Mouse (Mus musculus) embryonic facial prominence, embryonic 14.5 days (tissue): ENCODE data around the gene Vmn1r57. TPM values are rescaled to one million over a fixed set of nuclear protein-coding genes. Genes with fewer than 3 reads are reported as not detected.
"Not testable (repeated sequence)": the region's sequence is repeated elsewhere in the genome, so short reads cannot be mapped to it uniquely, and the experiment has no call there.

Experiments used
- ATAC-seq: fragments of 200-750 bp; cut with Nextera tagmentation; 2 replicates; pipeline ENCODE4 v1.8.0; 2017; ENCODE audit warnings: low read depth, moderate number of reproducible peaks, moderate TSS enrichment
- DNase-seq: peaks from one replicate; pipeline ENCODE4 v3.0.0-alpha.2; 2015; ENCODE audit warnings: low spot score
- H3K27ac ChIP-seq: fragments of 300-500 bp; sonication (generic); replicated peaks from 2 replicates; pipeline ENCODE4 v1.5.1; 2014; ENCODE audit warnings: low read depth, mild to moderate bottlenecking, low read length, moderate library complexity
- H3K27me3 ChIP-seq: fragments of 300-500 bp; sonication (generic); replicated peaks from 2 replicates; pipeline ENCODE4 v1.6.1; 2014; ENCODE audit warnings: low read length; ENCODE audit not compliant: control insufficient read depth, insufficient read depth
- H3K36me3 ChIP-seq: fragments of 300-500 bp; sonication (generic); 2 replicates; pipeline ENCODE4 v1.6.1; 2014; ENCODE audit warnings: low read length, mixed read lengths; ENCODE audit not compliant: control insufficient read depth, insufficient read depth
- H3K4me1 ChIP-seq: fragments of 300-500 bp; sonication (generic); 2 replicates; pipeline ENCODE4 v1.6.1; 2014; ENCODE audit warnings: antibody characterized with exemption, low read length; ENCODE audit not compliant: control insufficient read depth, insufficient read depth
- H3K4me2 ChIP-seq: fragments of 300-500 bp; sonication (generic); 2 replicates; pipeline ENCODE4 v1.6.1; 2014; ENCODE audit warnings: low read depth, mild to moderate bottlenecking, low read length, moderate library complexity, mixed read lengths
- H3K4me3 ChIP-seq: fragments of 300-500 bp; sonication (generic); 2 replicates; pipeline ENCODE4 v1.5.1; 2014; ENCODE audit warnings: low read depth, mild to moderate bottlenecking, low read length
- H3K9ac ChIP-seq: fragments of 300-500 bp; sonication (generic); 2 replicates; pipeline ENCODE4 v1.6.1; 2014; ENCODE audit warnings: low read depth, mild to moderate bottlenecking, low read length, moderate library complexity, mixed read lengths
- H3K9me3 ChIP-seq: fragments of 300-500 bp; sonication (generic); 2 replicates; pipeline ENCODE4 v1.6.1; 2016; ENCODE audit warnings: low read length; ENCODE audit not compliant: control insufficient read depth
- WGBS: fragments of 180-500 bp; shearing (Covaris S2); extraction: QIAGEN DNeasy Blood & Tissue Kit; methylation state at CpG from one replicate; pipeline ENCODE4 v1.1.7; 2014; 5-methylcytosine and 5-hydroxymethylcytosine counted together
- polyA plus RNA-seq: library from polyadenylated mRNA; unstranded; fragments of >200 nt; fragmentation: Nextera tagmentation; extraction: Ambion mirVana; gene quantifications from 2 replicates; pipeline ENCODE4 v1.2.1, GENCODE M21; 2014

Vmn1r57 gene
- polyA plus RNA-seq: not detected in 2 replicates

DNA sequence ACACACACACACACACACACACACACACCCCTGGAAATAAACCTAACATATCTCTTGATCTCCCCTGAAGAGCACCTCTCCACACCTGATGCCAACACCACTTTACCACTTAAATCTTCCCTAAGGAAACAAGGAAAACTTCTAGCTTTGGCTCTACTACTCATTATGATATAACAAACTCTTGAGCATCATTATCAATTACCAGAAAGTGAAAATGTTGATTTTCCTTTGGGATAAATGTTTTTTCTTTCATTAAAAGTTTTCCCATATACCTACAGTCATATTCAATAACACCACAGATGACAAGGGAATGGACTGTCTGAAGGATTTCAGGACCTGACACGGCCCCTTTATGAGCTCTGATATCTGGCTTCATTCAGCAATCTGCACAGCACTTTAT, at the start of gene Vmn1r57:
Gene Vmn1r57 (plus strand): TSS at position 301 of the 400 bp plus-strand sequence.
- not testable (repeated sequence) for H3K27me3 ChIP-seq, H3K9ac ChIP-seq, H3K4me2 ChIP-seq, H3K9me3 ChIP-seq, DNase-seq, H3K27ac ChIP-seq, H3K4me1 ChIP-seq, ATAC-seq, H3K4me3 ChIP-seq, H3K36me3 ChIP-seq
- 61% methylated on average over 1 of the region's 1 CpGs for WGBS

DNA sequence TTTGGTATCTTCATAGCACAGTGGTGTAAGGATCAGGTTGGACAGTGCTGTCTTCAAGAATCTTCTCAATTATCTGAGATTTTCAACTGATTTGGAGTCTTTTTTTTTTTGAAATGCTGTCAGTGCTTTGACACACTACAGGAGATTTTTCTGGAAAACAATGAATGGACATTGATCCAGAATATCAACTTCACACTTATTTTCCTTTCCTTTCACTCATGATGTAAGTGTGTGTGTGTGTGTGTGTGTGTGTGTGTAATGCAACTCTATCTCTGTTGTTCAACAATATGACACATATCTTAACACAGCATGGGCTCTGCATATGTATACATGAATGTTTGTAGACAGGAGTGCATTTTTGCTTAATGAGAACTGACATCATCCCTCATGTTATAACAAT, 21.6 kb upstream of the Vmn1r57 start, which contains the start of gene Vmn1r56:
Gene Vmn1r56 (minus strand): TSS at position 101 of the 400 bp plus-strand sequence.
- H3K27me3 ChIP-seq, H3K4me3 ChIP-seq, H3K4me1 ChIP-seq, H3K36me3 ChIP-seq, ATAC-seq, H3K9me3 ChIP-seq, H3K9ac ChIP-seq, DNase-seq, H3K27ac ChIP-seq, H3K4me2 ChIP-seq: not testable (repeated sequence)

GRCm38 (mm10) chr7:5263051-5263450, 44.8 kb downstream of the Vmn1r57 start:
- Histone ChIP-seq H3K36me3 (no peaks in the 10 kb centered on the region), H3K9ac (no peak overlapping the region), H3K4me1 (no peaks in the 10 kb centered on the region), H3K4me2 (no peak overlapping the region), H3K27ac (no peak overlapping the region), H3K9me3 (0 out of 2 replicates have a peak, but pooled peaks cover 5% of the 10 kb centered on the region), H3K4me3 (no peak overlapping the region), H3K27me3 (no peaks in the 10 kb centered on the region)
- no peak for ATAC-seq
- DNase-seq: no peak
- 78% methylated on average over 3 of the region's 3 CpGs for WGBS

Other genes starting within 250 kb of the Vmn1r57 start
- 0.06 and 0.08 TPM in 2 replicates for gene Sbk3, start 247.3 kb upstream of the Vmn1r57 start, polyA plus RNA-seq
- 23.0 and 30.4 TPM in 2 replicates for gene Zfp579, start 222.3 kb upstream of the Vmn1r57 start, polyA plus RNA-seq
- gene Zfp524, start 204.1 kb upstream of the Vmn1r57 start, polyA plus RNA-seq: 14.5 and 16.5 TPM in 2 replicates
- gene Fiz1, start 203.8 kb upstream of the Vmn1r57 start, polyA plus RNA-seq: 31.1 and 32.8 TPM in 2 replicates
- gene Gm44973, start 203.0 kb upstream of the Vmn1r57 start, polyA plus RNA-seq: 1.5 TPM in 1 of 2 replicates, not detected in the other
- 5.3 and 5.8 TPM in 2 replicates for gene Zfp865, start 198.1 kb upstream of the Vmn1r57 start, polyA plus RNA-seq
- 21.6 and 30.7 TPM in 2 replicates for gene Ccdc106, start 197.9 kb upstream of the Vmn1r57 start, polyA plus RNA-seq
- gene 4632433K11Rik, start 184.4 kb upstream of the Vmn1r57 start, polyA plus RNA-seq: not detected in 2 replicates
- gene Zfp784, start 180.0 kb upstream of the Vmn1r57 start, polyA plus RNA-seq: 4.4 and 6.0 TPM in 2 replicates
- 34.9 and 44.1 TPM in 2 replicates for gene Zfp580, start 167.0 kb upstream of the Vmn1r57 start, polyA plus RNA-seq
- gene U2af2, start 156.3 kb upstream of the Vmn1r57 start, polyA plus RNA-seq: 105 and 114 TPM in 2 replicates
- 59.3 and 66.2 TPM in 2 replicates for gene Epn1, start 138.3 kb upstream of the Vmn1r57 start, polyA plus RNA-seq
- gene Rfpl4, start 101.5 kb upstream of the Vmn1r57 start, polyA plus RNA-seq: not detected in 2 replicates
- 0.22 and 0.62 TPM in 2 replicates for gene Rasl2-9, start 92.5 kb upstream of the Vmn1r57 start, polyA plus RNA-seq
- gene Vmn1r55, start 68.8 kb upstream of the Vmn1r57 start, polyA plus RNA-seq: not detected in 2 replicates
- not detected in 2 replicates for gene Vmn1r56, start 21.7 kb upstream of the Vmn1r57 start, polyA plus RNA-seq
- gene Gm5065, start 132.0 kb downstream of the Vmn1r57 start, polyA plus RNA-seq: not detected in 2 replicates
- not detected in 2 replicates for gene Nlrp2, start 132.5 kb downstream of the Vmn1r57 start, polyA plus RNA-seq
- not detected in 2 replicates for gene Vmn1r58, start 194.9 kb downstream of the Vmn1r57 start, polyA plus RNA-seq
- gene Vmn1r59, start 238.3 kb downstream of the Vmn1r57 start, polyA plus RNA-seq: not detected in 2 replicates